Mouse (Mus musculus): ENCODE results near the gene Tex52. TPM values are rescaled to one million over a fixed set of nuclear protein-coding genes. Genes with fewer than 3 reads are reported as not detected.
A peak's percentile ranks its signal among the peaks of the same experiment; 100 is the strongest.

Gene Tex52
- total and polyA plus RNA-seq, 3 experiments: not detected

- peak; percentile 88 for TF ChIP-seq POLR2A (IDR thresholded peaks at IDR 0.05; ENCODE audit: low read depth, low read length)
- TF ChIP-seq MAFK (IDR thresholded peaks at IDR 0.05; ENCODE audit: insufficient replicate concordance, low read length): peak; percentile 76
- TF ChIP-seq BHLHE40 (IDR thresholded peaks at IDR 0.05; ENCODE audit: low read depth, low read length): peak; percentile 78
- TF ChIP-seq SIN3A (IDR thresholded peaks at IDR 0.05; ENCODE audit: low read length): peak; percentile 49; the same call in 1 of the 2 replicates
- TF ChIP-seq EP300 (IDR thresholded peaks at IDR 0.05; ENCODE audit: low read length): no peak
- no peak for TF ChIP-seq UBTF (IDR thresholded peaks at IDR 0.05; ENCODE audit: low read depth, low read length)
- TF ChIP-seq JUN (IDR thresholded peaks at IDR 0.05; ENCODE audit: insufficient read depth, low read depth, low read length): peak; percentile 24; the same call in 1 of the 2 replicates
- 0 out of 2 replicates have a peak, but pooled peaks have one; percentile 28 for TF ChIP-seq JUND (conservative IDR thresholded peaks at IDR 0.05; ENCODE audit: low read depth, low read length)
Observed at GRCm38 (mm10) chr6:128424269-128425019, 49.2 kb downstream of the Tex52 start, which contains the start of gene Itfg2 (continued).

GRCm38 (mm10) chr6:128425046-128425445, 49.8 kb downstream of the Tex52 start:
- H3K27me3 ChIP-seq (replicated peaks): no peaks in the 10 kb centered on the region
- no peaks in the 10 kb centered on the region for H3K9me3 ChIP-seq (replicated peaks; ENCODE audit: low read length)
- H3K4me3 ChIP-seq (replicated peaks in 1 of 3; ENCODE audit: low read depth in 2 of 3, low read length in 2 of 3, poor library complexity in 1 of 3): peak overlapping the region in 2 of 3 experiments; percentile 62 to 91
- TF ChIP-seq POLR2AphosphoS2 (IDR thresholded peaks at IDR 0.05; ENCODE audit: low read depth, low read length): 0 out of 2 replicates have a peak, but pooled peaks have one; percentile 21
- TF ChIP-seq MAZ (IDR thresholded peaks at IDR 0.05; ENCODE audit: low read depth, low read length): no peak
- no peak for TF ChIP-seq CTCF (conservative IDR thresholded peaks at IDR 0.05 in 1 of 2, IDR thresholded peaks at IDR 0.05 in 1 of 2; ENCODE audit: low read depth in 2 of 2, low read length in 2 of 2)
- TF ChIP-seq CHD1 (IDR thresholded peaks at IDR 0.05; ENCODE audit: low read depth, low read length): no peak
- no peak for TF ChIP-seq CHD2 (IDR thresholded peaks at IDR 0.05; ENCODE audit: low read length)
- in situ Hi-C loops (cut with MboI; ENCODE audit: low pct_ligation_motif_present, low pct_unique_long_range_greater_than_20kb, low sequenced_read_pairs): no loop called here
- H3K36me3 ChIP-seq (replicated peaks in 1 of 2; ENCODE audit: control insufficient read depth in 1 of 2, insufficient read depth in 1 of 2, low read length in 1 of 2): peaks cover 7 to 48% of the 10 kb centered on the region in 2 experiments
- peaks cover 21% of the 10 kb centered on the region for H3K79me2 ChIP-seq (replicated peaks; ENCODE audit: control insufficient read depth, extremely low read depth, insufficient read depth, poor library complexity, severe bottlenecking)
- peaks cover 0 to 16% of the 10 kb centered on the region in 2 experiments; a peak in 2 of 4 replicates for H3K4me1 ChIP-seq (ENCODE audit: control insufficient read depth in 1 of 2, insufficient read depth in 2 of 2)
- no peak for DNase-seq (ENCODE audit: extremely low read depth)
- H3K27ac ChIP-seq (ENCODE audit: insufficient read depth, low read depth): no peak overlapping the region
- H3K4me2 ChIP-seq (ENCODE audit: insufficient read depth, low read depth, poor library complexity, severe bottlenecking): peak overlapping the region; percentile 38; the same call in 1 of the 2 replicates
- peak overlapping the region; percentile 69; the same call in 1 of the 2 replicates for H3K9ac ChIP-seq (ENCODE audit: insufficient read depth, low read depth)
- dilution Hi-C loops (cut with MboI; ENCODE audit: extremely low pct_ligation_motif_present, extremely low pct_unique_long_range_greater_than_20kb, low sequenced_read_pairs): no loop called here

- Histone ChIP-seq H3K27ac (ENCODE audit: insufficient read depth, low read depth) (no peak overlapping the region), H3K4me3 (replicated peaks in 1 of 3; ENCODE audit: low read depth in 2 of 3, low read length in 2 of 3, poor library complexity in 1 of 3) (no peak overlapping the region), H3K36me3 (replicated peaks in 1 of 2; ENCODE audit: control insufficient read depth in 1 of 2, insufficient read depth in 1 of 2, low read length in 1 of 2) (peaks cover 26 to 58% of the 10 kb centered on the region in 2 experiments), H3K4me2 (ENCODE audit: insufficient read depth, low read depth, poor library complexity, severe bottlenecking) (no peak overlapping the region), H3K4me1 (ENCODE audit: control insufficient read depth in 1 of 2, insufficient read depth in 2 of 2) (peaks cover 0 to 4% of the 10 kb centered on the region in 2 experiments; a peak in 2 of 4 replicates), H3K79me2 (replicated peaks; ENCODE audit: control insufficient read depth, extremely low read depth, insufficient read depth, poor library complexity, severe bottlenecking) (peaks cover 13% of the 10 kb centered on the region), H3K9ac (ENCODE audit: insufficient read depth, low read depth) (no peak overlapping the region), H3K27me3 (replicated peaks) (no peaks in the 10 kb centered on the region), H3K9me3 (replicated peaks; ENCODE audit: low read length) (no peaks in the 10 kb centered on the region)
- dilution Hi-C loops (cut with MboI; ENCODE audit: extremely low pct_ligation_motif_present, extremely low pct_unique_long_range_greater_than_20kb, low sequenced_read_pairs): no loop called here
- TF ChIP-seq BHLHE40 (IDR thresholded peaks at IDR 0.05; ENCODE audit: low read depth, low read length) (no peak), MYC (IDR thresholded peaks at IDR 0.05; ENCODE audit: low read depth, low read length) (no peak), MXI1 (IDR thresholded peaks at IDR 0.05; ENCODE audit: low read depth, low read length) (no peak), TBP (conservative IDR thresholded peaks at IDR 0.05; ENCODE audit: low read depth, low read length) (no peak), MAZ (IDR thresholded peaks at IDR 0.05; ENCODE audit: low read depth, low read length) (no peak)
- DNase-seq (ENCODE audit: extremely low read depth): no peak
- in situ Hi-C loops (cut with MboI; ENCODE audit: low pct_ligation_motif_present, low pct_unique_long_range_greater_than_20kb, low sequenced_read_pairs): no loop called here
Observed at GRCm38 (mm10) chr6:128427571-128427970, 52.3 kb downstream of the Tex52 start.
